Mouse (Mus musculus) urinary bladder, postnatal 25 days (tissue): ENCODE data around the gene Slc25a40.

Source experiments
- DNase-seq: peaks from one replicate; pipeline ENCODE4 v3.0.0; 2022; ENCODE audit warnings: low spot score

Slc25a40 gene

GRCm38 (mm10) chr5:8422157-8422931 lies at the start of gene Slc25a40, which contains the start of gene Dbf4:
Slc25a40 (plus strand) TSS chr5:8422850.
Dbf4 (minus strand) TSS chr5:8422716.
- DNase-seq: peak; percentile 94

- DNase-seq: no peak
These were observed 49.2 kb upstream of the Slc25a40 start for GRCm38 (mm10) chr5:8373415-8373814.

GRCm38 (mm10) chr5:8374297-8374906 lies 48.2 kb upstream of the Slc25a40 start:
- DNase-seq: no peak

DNA sequence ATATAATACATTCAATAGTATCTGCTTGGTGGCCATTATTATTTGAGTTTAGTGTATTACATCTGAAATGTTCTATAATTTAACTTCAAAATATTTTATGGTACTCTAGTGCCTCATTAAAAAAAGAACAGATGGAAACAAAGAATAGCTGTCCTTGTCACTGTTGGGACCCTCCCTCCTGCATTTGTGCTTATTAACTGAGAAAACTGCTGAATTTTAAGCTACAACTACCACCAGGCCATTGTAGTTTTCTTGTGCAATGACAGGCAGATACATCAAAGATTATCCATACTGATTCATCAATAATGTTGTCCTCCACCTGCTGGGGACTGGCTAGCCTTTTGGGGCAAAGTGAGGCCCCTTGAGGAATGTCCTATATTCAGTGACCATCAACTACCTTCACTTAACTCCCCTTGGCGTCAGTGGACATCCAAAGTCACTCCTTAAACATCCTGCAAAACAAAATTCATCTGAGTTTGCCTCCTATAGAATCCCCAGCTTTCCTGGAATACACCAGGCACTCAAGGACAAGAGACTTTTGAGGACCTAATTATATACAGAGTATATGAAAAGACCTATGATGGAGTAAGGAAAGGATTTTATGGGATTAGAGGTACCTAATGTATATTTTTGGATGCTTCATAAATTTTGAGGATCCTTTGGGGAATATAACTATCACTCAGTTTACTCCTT lies 28.6 kb upstream of the Slc25a40 start:
- no peak for DNase-seq

DNA sequence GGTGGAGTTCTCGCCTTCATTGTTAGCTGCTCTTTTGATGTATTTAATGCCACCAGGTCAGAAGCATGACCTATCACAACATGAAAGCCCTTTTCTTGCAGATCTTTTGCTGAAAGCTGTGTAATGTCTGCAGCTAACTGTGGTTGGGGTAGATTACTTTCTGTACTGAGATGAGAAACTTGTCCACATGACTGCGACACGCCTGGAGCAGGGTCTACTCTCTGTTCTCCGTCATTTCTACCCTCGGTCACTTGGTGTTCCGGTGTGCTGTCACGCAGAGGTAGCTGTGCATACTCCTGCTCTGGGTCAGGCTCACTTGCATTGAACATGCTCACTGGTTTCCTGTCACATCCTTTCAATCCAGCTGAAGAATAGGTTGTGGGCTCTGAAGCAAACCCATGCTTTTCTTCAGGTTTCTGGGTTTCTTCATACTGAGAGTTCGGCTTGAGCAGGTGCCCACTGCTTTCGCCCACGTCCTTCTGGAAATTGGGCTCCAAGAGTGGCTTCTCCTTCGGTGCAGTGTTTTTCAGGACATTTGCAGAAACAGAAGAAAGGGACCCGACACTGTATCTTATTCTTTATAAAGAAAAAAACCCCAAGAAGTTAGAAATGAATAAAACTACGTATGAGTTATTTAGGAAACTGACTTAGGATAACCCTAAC lies 24.9 kb upstream of the Slc25a40 start:
- no peak for DNase-seq

DNA sequence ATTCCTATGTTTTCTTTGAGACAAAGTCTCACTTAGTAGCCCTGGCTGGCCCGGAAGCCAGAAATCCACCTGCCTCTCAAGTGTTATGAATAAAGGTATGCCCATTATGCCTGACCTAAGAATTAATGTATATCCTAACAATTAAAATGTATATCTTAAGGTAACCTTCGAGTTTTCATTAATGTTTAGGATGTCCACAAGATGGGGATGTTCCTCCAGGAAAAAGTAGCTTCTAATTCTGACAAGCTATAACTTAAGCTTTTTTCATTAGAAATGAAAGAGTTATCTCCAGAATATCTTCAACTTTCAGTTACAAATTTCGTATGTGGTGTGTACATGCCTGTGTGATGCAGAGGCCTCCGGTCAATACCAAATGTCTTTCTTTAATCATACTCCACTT lies 13.9 kb upstream of the Slc25a40 start:
- DNase-seq: no peak

GRCm38 (mm10) chr5:8416683-8417413 lies 5.8 kb upstream of the Slc25a40 start:
- DNase-seq: no peak

GRCm38 (mm10) chr5:8417443-8417842 lies 5.2 kb upstream of the Slc25a40 start:
- no peak for DNase-seq

DNA sequence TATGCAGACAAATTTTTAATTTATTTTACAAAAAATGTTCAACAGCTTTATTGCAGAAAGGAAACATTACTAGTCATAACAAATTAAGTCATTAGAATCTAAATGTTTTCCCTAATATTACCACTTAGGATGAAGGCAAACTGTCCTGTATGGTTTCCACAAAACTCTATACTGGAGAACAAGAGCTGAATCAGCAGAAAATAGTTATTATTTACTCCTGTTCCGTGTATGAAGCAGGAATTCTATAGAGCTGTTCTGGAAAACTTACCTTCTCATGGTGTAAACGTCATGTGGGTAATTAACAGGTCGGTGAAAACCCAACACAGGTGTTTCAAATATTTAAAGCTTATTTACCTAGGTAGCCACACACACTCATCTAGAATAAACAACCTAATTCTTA lies 1.2 kb upstream of the Slc25a40 start:
- no peak for DNase-seq

DNA sequence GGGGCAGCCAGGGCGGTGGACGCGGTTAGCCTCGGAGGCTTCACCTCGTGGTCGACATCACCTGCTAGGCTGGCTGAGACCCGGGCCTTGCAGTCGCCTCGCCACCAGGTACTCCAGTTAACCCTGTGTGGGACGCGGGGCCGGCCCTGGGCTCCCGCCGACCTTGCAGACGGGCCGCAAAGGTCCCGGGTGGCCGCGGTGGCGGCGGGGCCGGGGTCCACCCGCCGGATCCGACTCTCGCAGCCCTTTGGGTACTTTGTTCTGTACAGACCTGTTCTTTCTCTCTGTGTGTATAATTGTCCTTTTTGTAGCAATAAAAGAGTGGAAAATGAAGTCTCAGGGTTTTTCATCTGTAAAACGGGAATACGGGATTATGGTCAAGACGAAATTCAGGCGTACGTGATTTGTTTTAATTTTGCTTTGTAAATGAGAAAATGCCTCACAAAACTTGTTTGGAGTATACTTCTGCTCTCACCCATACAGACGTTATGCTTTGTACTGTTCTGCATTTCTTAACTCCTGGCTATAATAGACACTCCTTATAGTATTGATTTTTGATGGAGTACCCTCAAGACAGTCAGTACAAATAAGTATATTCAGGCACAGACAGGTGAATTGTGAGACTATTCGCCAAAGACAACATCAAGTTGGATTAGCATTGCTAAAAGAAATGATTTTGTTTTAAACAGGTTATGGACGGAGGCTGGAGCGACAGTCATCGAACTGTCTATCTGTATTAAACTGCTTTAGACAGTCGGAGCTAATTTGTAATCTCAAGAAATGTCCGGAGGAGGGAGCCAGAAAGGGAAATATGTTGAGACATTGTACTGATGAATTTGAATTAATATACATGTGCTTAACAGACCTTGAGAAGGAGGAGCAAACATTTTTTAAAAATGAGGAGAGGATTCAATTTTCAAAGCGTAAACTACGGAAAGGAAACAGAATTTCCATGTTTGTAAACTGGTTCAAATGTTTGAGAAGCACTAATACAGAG lies 580 bp downstream of the Slc25a40 start:
- DNase-seq: no peak

GRCm38 (mm10) chr5:8424116-8424515 lies 1.5 kb downstream of the Slc25a40 start:
- DNase-seq: no peak

DNA sequence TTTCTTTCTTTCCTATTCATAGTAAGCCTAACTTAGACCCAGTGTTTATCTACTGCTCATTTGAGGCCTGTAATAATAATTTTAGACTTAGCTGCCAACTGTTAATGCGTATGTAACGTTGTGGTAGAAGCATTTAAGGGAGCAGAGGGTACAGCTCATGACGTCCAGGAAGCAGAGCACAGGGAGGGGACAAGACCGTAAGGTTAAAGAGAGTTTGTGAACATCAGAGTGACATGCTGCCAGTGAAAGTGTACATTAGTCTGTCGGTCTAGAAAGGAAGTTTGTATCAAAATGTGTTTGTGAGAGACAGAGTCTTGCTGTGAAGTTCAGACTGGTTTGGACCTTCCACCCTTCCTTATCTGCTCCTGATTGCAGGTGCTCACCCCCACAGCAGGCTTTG lies 3.2 kb downstream of the Slc25a40 start:
- no peak for DNase-seq

DNA sequence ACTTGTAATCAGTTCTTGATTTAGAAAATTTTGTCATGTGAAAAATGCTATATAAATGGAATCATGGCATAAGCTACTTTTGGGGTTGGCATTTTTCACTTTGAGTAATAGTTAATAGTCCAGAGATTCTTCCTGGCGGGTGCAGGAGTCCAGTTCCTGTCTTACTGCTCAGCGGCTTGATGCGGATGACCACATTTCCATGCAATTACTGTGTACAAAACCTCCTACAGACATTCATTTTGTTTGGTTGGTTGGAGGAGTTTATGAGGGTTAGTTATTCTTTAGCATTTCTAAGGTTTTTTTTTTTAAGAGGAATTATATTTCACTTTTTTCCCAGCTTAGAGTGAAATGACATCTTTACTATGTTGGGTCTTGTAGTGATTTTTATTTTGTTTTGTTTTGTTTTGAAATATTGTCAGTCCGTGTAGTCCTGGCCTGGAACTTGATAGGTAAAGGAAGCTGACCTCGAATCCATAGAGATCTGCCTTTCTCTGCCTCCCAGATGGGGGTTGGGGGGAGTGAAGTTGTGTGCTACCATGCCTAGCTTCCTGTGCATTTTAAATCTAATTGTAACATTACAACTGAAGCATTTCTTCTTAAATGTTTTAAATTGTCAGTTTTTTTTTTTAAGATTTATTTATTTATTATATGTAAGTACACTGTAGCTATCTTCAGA lies 15.0 kb downstream of the Slc25a40 start:
- DNase-seq: no peak

- no peak for DNase-seq
These were observed 16.4 kb downstream of the Slc25a40 start for GRCm38 (mm10) chr5:8439095-8439494.

GRCm38 (mm10) chr5:8455565-8455964 lies 32.9 kb downstream of the Slc25a40 start:
- DNase-seq: no peak

DNA sequence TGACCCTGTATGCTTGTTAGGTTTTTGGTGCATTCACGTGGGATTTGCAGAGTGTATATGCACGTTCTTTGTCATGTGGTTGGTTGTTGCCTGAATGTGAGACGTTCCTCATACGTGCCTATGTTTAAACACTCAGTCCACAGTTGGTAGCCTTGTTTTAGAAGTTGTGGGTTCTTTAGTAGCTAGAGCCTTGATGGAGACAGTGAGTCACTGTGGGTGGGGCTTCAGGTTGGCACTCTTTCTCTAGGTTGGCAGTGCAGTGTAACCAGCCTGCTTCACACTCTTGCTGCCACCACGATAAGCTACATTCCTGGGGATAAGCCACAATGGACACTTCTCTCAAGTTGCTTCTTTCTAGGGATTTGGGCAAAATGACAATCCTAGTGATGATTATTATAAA lies 33.9 kb downstream of the Slc25a40 start:
- no peak for DNase-seq

- no peak for DNase-seq
These were observed 65.5 kb downstream of the Slc25a40 start for GRCm38 (mm10) chr5:8487989-8488700.

- DNase-seq: no peak
These were observed 66.1 kb downstream of the Slc25a40 start for GRCm38 (mm10) chr5:8488701-8489297.
